Mouse (Mus musculus) myocyte (in vitro differentiated cells): ENCODE results near the gene Add3. TPM values are rescaled to one million over a fixed set of nuclear protein-coding genes. Genes with fewer than 3 reads are reported as not detected.

ENCODE experiments used
- H3K27me3 ChIP-seq: one replicate; pipeline ENCODE4 v1.6.1; 2011; ENCODE audit not compliant: control insufficient read depth, insufficient read depth, insufficient read length
- H3K36me3 ChIP-seq: one replicate; pipeline ENCODE4 v1.6.1; 2011; ENCODE audit not compliant: control insufficient read depth, insufficient read depth
- H3K4me2 ChIP-seq: one replicate; pipeline ENCODE4 v1.6.1; 2011; ENCODE audit warnings: low read depth, control low read depth
- H3K4me3 ChIP-seq: one replicate; pipeline ENCODE4 v1.5.1; 2011; ENCODE audit warnings: mild to moderate bottlenecking, control low read depth, moderate library complexity
- H3K79me2 ChIP-seq: one replicate; pipeline ENCODE4 v1.6.1; 2011; ENCODE audit not compliant: control insufficient read depth, insufficient read depth
- H3ac ChIP-seq: one replicate; pipeline ENCODE4 v1.6.1; 2011; ENCODE audit not compliant: control insufficient read depth, insufficient read length
- CEBPB ChIP-seq: IDR thresholded peaks from 2 replicates; pipeline ENCODE4 v1.6.1; 2011; ENCODE audit warnings: mild to moderate bottlenecking, moderate library complexity; ENCODE audit not compliant: poor library complexity, insufficient read depth, severe bottlenecking
- E2F4 ChIP-seq: IDR thresholded peaks from one replicate; pipeline ENCODE4 v1.6.1; 2011; ENCODE audit warnings: mild to moderate bottlenecking, control low read depth, moderate library complexity; ENCODE audit not compliant: insufficient read depth
- MAX ChIP-seq: IDR thresholded peaks from one replicate; pipeline ENCODE4 v1.6.1; 2011; ENCODE audit warnings: low read depth, mild to moderate bottlenecking, control low read depth
- MYOD1 ChIP-seq, 3 experiments: IDR thresholded peaks; one replicate each; pipeline ENCODE4 v1.6.1; 2011; ENCODE audit warnings: control low read depth in 2 of 3, low read depth in 2 of 3, mild to moderate bottlenecking in 2 of 3, moderate library complexity in 1 of 3; ENCODE audit not compliant: insufficient read length in 2 of 3, control insufficient read depth in 1 of 3
- MYOG ChIP-seq, 3 experiments: IDR thresholded peaks; one replicate each; pipeline ENCODE4 v1.6.1; 2011; ENCODE audit warnings: control low read depth in 2 of 3, low read depth in 2 of 3, mild to moderate bottlenecking in 2 of 3; ENCODE audit not compliant: insufficient read length in 2 of 3, control insufficient read depth in 1 of 3, insufficient read depth in 1 of 3
- POLR2A ChIP-seq: IDR thresholded peaks from one replicate; pipeline ENCODE4 v1.6.1; 2011; ENCODE audit warnings: low read depth, mild to moderate bottlenecking, control low read depth, moderate library complexity; ENCODE audit not compliant: insufficient read length
- POLR2AphosphoS2 ChIP-seq: IDR thresholded peaks from one replicate; pipeline ENCODE4 v1.6.1; 2011; ENCODE audit warnings: low read depth, control low read depth; ENCODE audit not compliant: insufficient read length
- REST ChIP-seq: IDR thresholded peaks from one replicate; pipeline ENCODE4 v1.6.1; 2011; ENCODE audit warnings: mild to moderate bottlenecking, control low read depth, moderate library complexity; ENCODE audit not compliant: insufficient read depth, insufficient read length
- SRF ChIP-seq: IDR thresholded peaks from one replicate; pipeline ENCODE4 v1.6.1; 2011; ENCODE audit warnings: low read depth; ENCODE audit not compliant: control insufficient read depth, insufficient read length
- TCF12 ChIP-seq: IDR thresholded peaks from one replicate; pipeline ENCODE4 v1.6.1; 2011; ENCODE audit warnings: mild to moderate bottlenecking, control low read depth; ENCODE audit not compliant: poor library complexity, insufficient read depth, severe bottlenecking
- TCF3 ChIP-seq: IDR thresholded peaks from one replicate; pipeline ENCODE4 v1.6.1; 2011; ENCODE audit warnings: low read depth, control low read depth; ENCODE audit not compliant: insufficient read length
- USF1 ChIP-seq: IDR thresholded peaks from one replicate; pipeline ENCODE4 v1.6.1; 2011; ENCODE audit warnings: low read depth, mild to moderate bottlenecking, control low read depth, moderate library complexity
- polyA plus RNA-seq: library from polyadenylated mRNA; unstranded; fragments of >200 nt; fragmentation: generic; extraction: Trizol; gene quantifications from one replicate; pipeline ENCODE4 v1.2.1, GENCODE M21; 2012; ENCODE audit warnings: missing spikeins

Add3 gene
- polyA plus RNA-seq, 1 experiment = 8.3 TPM

- Histone ChIP-seq H3K4me3 (no peak overlapping the region), H3K27me3 (no peaks in the 10 kb centered on the region), H3K36me3 (no peaks in the 10 kb centered on the region), H3K79me2 (no peaks in the 10 kb centered on the region), H3K4me2 (no peak overlapping the region), H3ac (no peak overlapping the region)
- no peak for TF ChIP-seq TCF12
- TF ChIP-seq TCF3 = no peak
- no peak for TF ChIP-seq REST
- no peak for TF ChIP-seq E2F4
- no peak for TF ChIP-seq USF1
- TF ChIP-seq SRF = no peak
- no peak for TF ChIP-seq MYOD1 (IDR thresholded peaks at IDR 0.05; ENCODE audit: control insufficient read depth in 1 of 3, insufficient read length in 2 of 3, low read depth in 2 of 3)
- no peak for TF ChIP-seq CEBPB
Measured at GRCm38 (mm10) chr19:53256361-53256760, 116.1 kb downstream of the Add3 start.

- no peak overlapping the region for H3K4me2 ChIP-seq
- H3K79me2 ChIP-seq = no peaks in the 10 kb centered on the region
- no peaks in the 10 kb centered on the region for H3K36me3 ChIP-seq
- TF ChIP-seq REST (no peak), CEBPB (no peak), MAX (no peak), MYOG (IDR thresholded peaks at IDR 0.05; ENCODE audit: control insufficient read depth in 1 of 3, insufficient read depth in 1 of 3, insufficient read length in 2 of 3, low read depth in 2 of 3) (no peak), TCF3 (no peak), POLR2A (no peak), TCF12 (no peak)
- H3K4me3 ChIP-seq = no peak overlapping the region
- no peak overlapping the region for H3ac ChIP-seq
- no peaks in the 10 kb centered on the region for H3K27me3 ChIP-seq
Measured at GRCm38 (mm10) chr19:53256991-53257594, 116.8 kb downstream of the Add3 start.

- Histone ChIP-seq H3K4me2 (no peak overlapping the region), H3K36me3 (no peaks in the 10 kb centered on the region), H3K27me3 (no peaks in the 10 kb centered on the region), H3K79me2 (no peaks in the 10 kb centered on the region), H3K4me3 (no peak overlapping the region), H3ac (no peak overlapping the region)
- TF ChIP-seq POLR2A (no peak), TCF3 (no peak), SRF (no peak), CEBPB (no peak), MYOD1 (IDR thresholded peaks at IDR 0.05; ENCODE audit: control insufficient read depth in 1 of 3, insufficient read length in 2 of 3, low read depth in 2 of 3) (no peak), TCF12 (no peak), POLR2AphosphoS2 (no peak), MAX (no peak), USF1 (no peak), E2F4 (no peak), REST (no peak), MYOG (IDR thresholded peaks at IDR 0.05; ENCODE audit: control insufficient read depth in 1 of 3, insufficient read depth in 1 of 3, insufficient read length in 2 of 3, low read depth in 2 of 3) (no peak)
Measured at GRCm38 (mm10) chr19:53257631-53258560, 117.7 kb downstream of the Add3 start.

- Histone ChIP-seq H3ac (no peak overlapping the region), H3K79me2 (no peaks in the 10 kb centered on the region), H3K4me3 (no peak overlapping the region), H3K36me3 (no peaks in the 10 kb centered on the region), H3K4me2 (no peak overlapping the region), H3K27me3 (no peaks in the 10 kb centered on the region)
- TF ChIP-seq MAX (no peak), MYOD1 (IDR thresholded peaks at IDR 0.05; ENCODE audit: control insufficient read depth in 1 of 3, insufficient read length in 2 of 3, low read depth in 2 of 3) (no peak), TCF12 (no peak), CEBPB (no peak), SRF (no peak), USF1 (no peak), REST (no peak), TCF3 (no peak), POLR2AphosphoS2 (no peak)
Measured at GRCm38 (mm10) chr19:53258740-53259506, 118.7 kb downstream of the Add3 start.

- Histone ChIP-seq H3K36me3 (no peaks in the 10 kb centered on the region), H3K4me3 (no peak overlapping the region), H3ac (no peak overlapping the region), H3K27me3 (no peaks in the 10 kb centered on the region), H3K4me2 (no peak overlapping the region), H3K79me2 (no peaks in the 10 kb centered on the region)
- TF ChIP-seq MAX (no peak), MYOG (IDR thresholded peaks at IDR 0.05; ENCODE audit: control insufficient read depth in 1 of 3, insufficient read depth in 1 of 3, insufficient read length in 2 of 3, low read depth in 2 of 3) (no peak), USF1 (no peak), POLR2AphosphoS2 (no peak), TCF3 (no peak), CEBPB (no peak), TCF12 (no peak), MYOD1 (IDR thresholded peaks at IDR 0.05; ENCODE audit: control insufficient read depth in 1 of 3, insufficient read length in 2 of 3, low read depth in 2 of 3) (no peak), SRF (no peak), REST (no peak), POLR2A (no peak), E2F4 (no peak)
Measured at GRCm38 (mm10) chr19:53259541-53259940, 119.3 kb downstream of the Add3 start.
